1 mouse cellular context compared by ENCODE assay signal in genomic region chrX:48466174-48466573, GRCm38 (mm10).
TF ChIP-seq lines count a peak whose summit lies in the region.

No protein-coding gene starts in this region.

TF ChIP-seq in MEL, 35 proteins besides CTCF, POLR2A, EP300 and RAD21:
- no peak for TF ChIP-seq MEF2A (IDR thresholded peaks at IDR 0.05; ENCODE audit: extremely low read depth, insufficient replicate concordance, low read depth, low read length, poor library complexity, severe bottlenecking)
- peak; percentile 35; the same call in 1 of the 2 replicates for TF ChIP-seq ETS1 (IDR thresholded peaks at IDR 0.05; ENCODE audit: low read depth, low read length)
- TF ChIP-seq GATA1 (IDR thresholded peaks at IDR 0.05; ENCODE audit: low read depth, low read length), result peak; percentile 73
- no peak for TF ChIP-seq MXI1 (IDR thresholded peaks at IDR 0.05; ENCODE audit: low read depth, low read length)
- TF ChIP-seq HCFC1 (IDR thresholded peaks at IDR 0.05; ENCODE audit: low read depth, low read length), result no peak
- TF ChIP-seq ZC3H11A (IDR thresholded peaks at IDR 0.05; ENCODE audit: low read depth, low read length), result no peak
- TF ChIP-seq POLR2AphosphoS5 (IDR thresholded peaks at IDR 0.05; ENCODE audit: borderline replicate concordance, low read depth, low read length), result no peak
- 0 out of 2 replicates have a peak, but pooled peaks have one; percentile 60 for TF ChIP-seq JUND (IDR thresholded peaks at IDR 0.05; ENCODE audit: low read depth, low read length)
- no peak for TF ChIP-seq TBP (IDR thresholded peaks at IDR 0.05; ENCODE audit: low read depth, low read length)
- TF ChIP-seq ZMIZ1 (IDR thresholded peaks at IDR 0.05; ENCODE audit: low read depth, low read length), result no peak
- no peak for TF ChIP-seq CHD2 (IDR thresholded peaks at IDR 0.05; ENCODE audit: low read length)
- TF ChIP-seq KAT2A (conservative IDR thresholded peaks at IDR 0.05; ENCODE audit: low read depth, low read length), result no peak
- TF ChIP-seq GABPA (IDR thresholded peaks at IDR 0.05; ENCODE audit: low read depth, low read length), result no peak
